Mouse (Mus musculus) kidney, adult 9 months (tissue): Measurements from ENCODE around the gene Snn.
"Not testable (repeated sequence)": the region's sequence is repeated elsewhere in the genome, so short reads cannot be mapped to it uniquely, and the experiment has no call there.

Experiments used
- DNase-seq: peaks from one replicate; pipeline ENCODE4 v3.0.0; 2022

The Snn gene

GRCm38 (mm10) chr16:11060645-11061044 is at the start of gene Snn:
Gene Snn (plus strand): TSS chr16:11060945.
- no peak for DNase-seq

GRCm38 (mm10) chr16:11011206-11011605 is 49.5 kb upstream of the Snn start:
- DNase-seq = no peak

- no peak for DNase-seq
These were observed 48.8 kb upstream of the Snn start for GRCm38 (mm10) chr16:11011939-11012338.

- peak; percentile 57 for DNase-seq
These were observed 47.9 kb upstream of the Snn start for GRCm38 (mm10) chr16:11012571-11013463.

- not testable (repeated sequence) for DNase-seq
These were observed 47.1 kb upstream of the Snn start for GRCm38 (mm10) chr16:11013464-11014147.

- DNase-seq = no peak
These were observed 46.3 kb upstream of the Snn start for GRCm38 (mm10) chr16:11014407-11014806.

- DNase-seq = no peak
These were observed 44.4 kb upstream of the Snn start for GRCm38 (mm10) chr16:11016353-11016752.

- DNase-seq = no peak
These were observed 42.7 kb upstream of the Snn start for GRCm38 (mm10) chr16:11017807-11018595.

- no peak for DNase-seq
These were observed 39.2 kb upstream of the Snn start for GRCm38 (mm10) chr16:11021403-11022112.

- DNase-seq = no peak
These were observed 38.6 kb upstream of the Snn start for GRCm38 (mm10) chr16:11022113-11022489.

- DNase-seq = no peak
These were observed 37.1 kb upstream of the Snn start for GRCm38 (mm10) chr16:11023618-11024017.

GRCm38 (mm10) chr16:11024841-11025240 is 35.9 kb upstream of the Snn start:
- DNase-seq = no peak

- DNase-seq = no peak
These were observed 32.5 kb upstream of the Snn start for GRCm38 (mm10) chr16:11028206-11028605.

- no peak for DNase-seq
These were observed 29.9 kb upstream of the Snn start for GRCm38 (mm10) chr16:11030844-11031243.

- DNase-seq = no peak
These were observed 29.4 kb upstream of the Snn start for GRCm38 (mm10) chr16:11031320-11031719.

- peak; percentile 93 for DNase-seq
These were observed 26.4 kb upstream of the Snn start for GRCm38 (mm10) chr16:11034193-11034803.

GRCm38 (mm10) chr16:11035273-11035672 is 25.5 kb upstream of the Snn start:
- DNase-seq = no peak

GRCm38 (mm10) chr16:11035790-11036431 is 24.8 kb upstream of the Snn start:
- DNase-seq = peak; percentile 73

GRCm38 (mm10) chr16:11040603-11041002 is 20.1 kb upstream of the Snn start:
- DNase-seq = no peak

GRCm38 (mm10) chr16:11043239-11043638 is 17.5 kb upstream of the Snn start:
- DNase-seq = no peak

GRCm38 (mm10) chr16:11046437-11046836 is 14.3 kb upstream of the Snn start:
- peak; percentile 58 for DNase-seq

GRCm38 (mm10) chr16:11047130-11047529 is 13.6 kb upstream of the Snn start:
- DNase-seq = no peak
